Mouse (Mus musculus) retina, adult 2 months (tissue): Measurements from ENCODE around the gene N4bp2.
"Not testable (repeated sequence)": the region's sequence is repeated elsewhere in the genome, so short reads cannot be mapped to it uniquely, and the experiment has no call there.

Experiments used
- DNase-seq: peaks from one replicate; pipeline ENCODE4 v3.0.0-alpha.2; 2012; ENCODE audit warnings: low read depth, low spot score

Gene N4bp2

GRCm38 (mm10) chr5:65763088-65763915 is at the start of gene N4bp2:
Gene N4bp2 (plus strand): TSS chr5:65763521.
- DNase-seq = no peak

- DNase-seq = no peak
Observed at GRCm38 (mm10) chr5:65715084-65715483, 48.2 kb upstream of the N4bp2 start.

DNA sequence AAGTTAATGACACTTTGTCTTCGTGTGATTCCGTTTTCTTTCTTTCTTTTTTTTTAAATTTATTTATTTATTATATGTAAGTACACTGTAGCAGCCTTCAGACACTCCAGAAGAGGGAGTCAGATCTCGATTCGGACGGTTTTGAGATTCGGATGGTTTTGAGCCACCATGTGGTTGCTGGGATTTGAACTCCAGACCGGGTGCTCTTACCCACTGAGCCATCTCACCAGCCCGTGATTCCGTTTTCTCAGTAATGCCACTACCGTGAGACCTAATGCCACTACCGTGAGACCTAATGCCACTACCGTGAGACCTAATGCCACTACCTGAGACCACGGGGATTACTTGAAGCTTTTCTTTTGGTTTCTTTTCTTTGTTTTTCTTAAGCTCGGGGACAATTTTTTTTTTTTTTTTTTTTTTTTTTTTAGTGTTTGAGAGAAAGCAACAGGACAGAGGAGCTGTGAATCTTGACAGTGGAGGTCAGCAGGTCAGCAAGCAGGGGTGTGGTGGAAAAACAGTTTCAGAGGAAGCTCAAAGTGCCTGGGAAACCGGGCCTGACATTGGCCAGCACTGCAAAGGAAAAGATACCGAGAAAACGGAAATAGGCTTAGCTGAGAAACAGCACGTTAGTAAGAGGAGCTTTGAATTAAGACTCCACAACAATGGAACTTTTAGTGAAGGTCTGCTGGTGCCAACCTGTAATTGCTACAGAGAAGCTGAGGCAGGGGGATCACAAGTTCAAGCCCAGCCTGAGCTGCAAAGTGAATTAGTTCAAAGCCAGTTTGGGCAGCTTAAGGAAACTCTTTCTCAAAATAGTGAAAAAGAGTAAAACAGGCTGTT is 46.0 kb upstream of the N4bp2 start:
- DNase-seq = no peak

GRCm38 (mm10) chr5:65717903-65718211 is 45.5 kb upstream of the N4bp2 start:
- not testable (repeated sequence) for DNase-seq

GRCm38 (mm10) chr5:65718368-65718767 is 45.0 kb upstream of the N4bp2 start:
- DNase-seq = no peak

- no peak for DNase-seq
Observed at GRCm38 (mm10) chr5:65724311-65725054, 38.8 kb upstream of the N4bp2 start.

DNA sequence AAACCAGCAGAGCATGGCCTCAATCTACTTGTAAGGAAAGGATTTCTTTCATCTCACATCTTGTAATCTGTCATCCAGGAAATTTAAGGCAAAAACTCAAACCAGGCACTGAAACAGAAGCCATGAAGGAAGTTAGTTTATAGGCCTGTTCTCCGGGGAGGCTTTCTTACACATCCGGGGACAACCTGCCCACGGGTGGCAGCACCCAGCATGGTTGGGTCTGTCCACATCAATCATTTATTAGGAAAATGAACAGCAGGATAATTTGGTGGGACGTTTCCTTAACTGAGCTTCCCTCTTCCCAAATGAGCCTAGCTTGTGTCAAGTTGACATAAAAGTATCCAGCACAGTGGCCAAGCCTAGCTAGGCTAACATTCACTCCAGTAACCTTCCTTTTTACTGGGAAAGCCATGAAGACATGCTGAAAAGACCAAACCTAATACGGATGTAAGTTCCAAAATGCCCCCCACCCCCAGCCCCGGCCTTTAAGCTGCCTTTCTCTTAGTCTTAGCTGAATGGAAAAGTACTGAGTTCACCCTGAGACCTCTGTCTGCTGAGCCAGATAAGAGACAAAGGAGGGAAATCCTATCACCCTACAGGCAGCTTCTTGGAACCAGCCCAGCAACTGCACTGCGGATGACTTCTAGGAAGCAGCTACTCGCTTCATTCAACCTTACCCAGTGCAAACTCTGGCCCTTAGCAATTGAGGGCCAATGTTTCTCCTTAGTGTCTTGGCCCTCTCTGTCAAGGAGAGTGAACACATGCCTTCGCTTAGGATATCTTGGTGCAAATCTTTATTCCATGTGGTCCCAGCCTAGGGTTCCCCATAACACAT is 31.9 kb upstream of the N4bp2 start:
- DNase-seq = no peak

- no peak for DNase-seq
Observed at GRCm38 (mm10) chr5:65735601-65736000, 27.7 kb upstream of the N4bp2 start.

DNA sequence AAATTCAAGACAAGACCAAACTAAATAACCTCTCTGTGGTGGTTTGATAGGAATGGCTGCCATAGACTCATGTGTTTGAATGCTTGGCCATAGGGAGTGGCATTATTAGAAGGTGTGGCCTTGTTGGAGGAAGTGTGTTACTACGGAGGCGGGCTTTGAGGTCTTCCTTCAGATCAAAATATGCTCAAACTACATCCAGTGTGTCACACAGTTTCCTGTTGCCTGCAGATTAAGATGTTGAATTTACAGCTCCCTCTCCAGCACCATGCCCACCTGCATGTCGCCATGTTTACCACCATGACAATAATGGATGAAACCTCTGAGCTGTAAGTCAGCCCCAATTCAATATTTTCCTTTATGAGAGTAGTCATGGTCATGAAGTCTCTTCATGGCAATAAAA is 24.0 kb upstream of the N4bp2 start:
- DNase-seq = no peak

DNA sequence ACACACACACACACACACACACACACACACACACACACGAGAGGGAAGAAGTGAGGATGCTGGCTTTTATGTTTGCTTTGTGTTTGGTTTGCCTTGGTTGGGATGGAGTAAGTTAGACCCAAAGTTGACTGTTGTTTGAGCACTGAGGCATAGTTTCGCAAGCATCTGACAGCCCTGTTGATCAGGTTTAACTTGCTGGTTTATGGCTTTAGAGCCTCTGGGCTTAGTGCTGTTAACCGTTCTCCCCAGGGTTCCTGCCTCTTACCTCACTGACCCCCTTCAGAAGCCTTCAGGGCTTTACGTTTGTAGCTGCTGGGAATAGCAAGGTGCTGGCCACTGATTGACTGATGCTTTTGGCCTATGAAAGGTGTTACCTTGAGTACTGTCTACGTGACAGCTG is 16.4 kb upstream of the N4bp2 start:
- no peak for DNase-seq

- no peak for DNase-seq
Observed at GRCm38 (mm10) chr5:65748386-65748785, 14.9 kb upstream of the N4bp2 start.

- DNase-seq = no peak
Observed at GRCm38 (mm10) chr5:65748880-65749279, 14.4 kb upstream of the N4bp2 start.

- no peak for DNase-seq
Observed at GRCm38 (mm10) chr5:65752021-65752420, 11.3 kb upstream of the N4bp2 start.

GRCm38 (mm10) chr5:65755859-65756258 is 7.5 kb upstream of the N4bp2 start:
- no peak for DNase-seq

- DNase-seq = no peak
Observed at GRCm38 (mm10) chr5:65757110-65757509, 6.2 kb upstream of the N4bp2 start.

GRCm38 (mm10) chr5:65760041-65760440 is 3.3 kb upstream of the N4bp2 start:
- DNase-seq = no peak

DNA sequence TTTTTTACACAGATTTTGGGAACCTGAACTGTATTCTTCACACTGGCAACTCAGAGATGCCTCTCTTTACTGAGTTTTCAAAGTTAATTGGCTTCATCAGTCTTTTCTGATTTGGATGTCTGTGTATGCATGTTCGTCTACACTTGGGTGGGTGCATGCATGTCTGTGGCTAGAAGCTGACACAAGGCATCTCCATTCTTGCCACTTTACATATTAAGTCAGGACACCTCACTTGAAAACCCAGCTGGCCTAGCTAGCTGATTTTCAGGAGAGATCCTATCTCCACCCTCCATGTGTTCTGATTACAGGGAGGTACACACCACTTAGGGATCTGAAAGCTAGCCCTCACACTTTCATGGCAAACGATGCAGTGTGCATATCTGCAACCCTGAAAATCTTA is 2.7 kb upstream of the N4bp2 start:
- DNase-seq = no peak

DNA sequence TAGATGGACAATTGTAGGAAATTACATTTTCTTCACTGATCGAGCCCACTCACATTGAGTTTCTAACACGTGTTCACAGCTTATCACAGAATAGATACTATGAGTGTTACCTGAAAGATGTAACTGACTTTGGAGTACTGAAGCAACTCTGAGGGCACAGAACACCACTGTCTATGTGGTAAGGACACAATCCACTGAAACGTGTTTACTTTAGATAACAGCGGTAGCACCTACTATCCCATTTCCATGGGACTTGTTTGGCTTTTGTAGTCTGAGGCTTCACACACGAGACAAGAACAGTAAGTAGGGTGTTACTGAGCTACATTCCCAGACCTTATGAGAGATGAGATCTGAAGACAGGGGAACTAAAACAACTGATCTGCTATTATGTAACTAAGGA is 2.3 kb upstream of the N4bp2 start:
- DNase-seq = no peak

DNA sequence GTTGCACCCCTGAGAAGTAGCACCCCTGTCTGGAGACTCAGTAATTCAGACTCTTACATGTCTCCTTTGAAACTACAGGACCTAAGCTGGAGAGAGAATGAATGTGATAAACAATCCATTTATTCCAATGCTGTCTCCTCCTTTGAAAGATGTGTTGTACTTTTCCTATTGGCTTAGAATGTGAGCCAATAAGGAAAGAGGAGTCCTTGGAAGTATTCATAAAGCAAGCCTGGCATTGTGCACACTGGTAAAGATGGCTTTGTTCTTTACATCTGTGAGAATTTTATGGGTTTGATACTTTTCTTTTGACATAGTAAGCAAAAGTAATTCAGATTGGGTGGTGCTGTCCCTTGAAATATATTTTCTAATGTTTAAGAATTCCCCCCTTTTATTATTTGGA is 1.4 kb upstream of the N4bp2 start:
- no peak for DNase-seq

DNA sequence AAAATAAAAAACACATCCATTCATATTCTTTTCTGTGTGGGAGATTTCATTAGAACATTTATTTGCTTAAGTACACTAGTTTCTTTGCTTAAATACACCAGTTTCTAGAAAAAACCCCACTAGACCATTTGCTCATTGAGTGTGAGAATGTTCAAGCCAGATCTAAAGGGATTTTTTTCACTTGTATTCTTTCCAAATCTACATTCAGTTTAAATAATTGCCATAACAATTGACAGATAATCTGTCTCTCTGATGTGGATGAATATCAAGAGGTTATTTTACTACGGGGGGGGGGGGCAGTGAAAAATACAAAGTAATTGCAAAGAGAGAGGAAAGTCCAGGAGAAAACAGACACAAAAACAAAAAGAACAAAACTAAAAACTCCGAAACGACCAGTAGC is 635 bp upstream of the N4bp2 start:
- DNase-seq = no peak
